ENCODE assay signal across 9 mouse cellular contexts in the genomic region with DNA sequence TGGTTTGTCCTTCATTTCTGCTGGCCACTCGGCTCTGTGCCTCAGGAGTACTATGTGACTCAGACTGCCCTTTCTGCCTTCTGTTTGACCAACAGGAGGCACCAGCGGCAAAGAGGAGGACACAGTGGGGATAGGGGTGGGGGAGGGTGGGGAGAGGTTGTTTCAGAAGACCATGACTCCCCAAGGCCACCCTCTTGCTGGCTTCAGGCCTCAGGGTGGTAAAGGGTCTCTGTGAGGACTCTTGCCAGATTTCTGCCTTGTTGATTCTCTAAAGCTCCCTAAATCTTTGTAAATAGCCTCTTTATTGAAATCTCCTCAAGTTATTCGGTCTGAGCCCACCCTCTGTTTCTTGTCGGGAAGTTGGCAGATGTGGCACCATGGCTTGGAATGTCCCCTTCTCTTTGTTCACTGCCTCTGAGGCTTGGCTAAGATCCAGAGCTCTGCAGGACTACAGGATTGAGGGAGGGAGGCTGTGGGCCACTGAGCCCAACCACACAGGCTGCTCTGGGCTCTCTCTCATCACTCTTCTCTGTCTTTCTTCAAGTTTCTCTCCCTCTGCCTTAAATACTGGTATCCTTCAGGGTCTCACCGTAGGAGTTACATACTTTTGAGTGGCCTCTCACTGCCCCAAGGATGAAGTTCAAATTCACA. TPM values are rescaled to one million over a fixed set of nuclear protein-coding genes. Genes with fewer than 3 reads are reported as not detected.
DNase-seq lines count a peak whose midpoint lies in the region; ATAC-seq lines count a peak whose summit lies in the region.
"Had no signal": no experiment of that assay in that cellular context is flagged by ENCODE, and none has a peak within 500 bp of the region (broad histone marks: within the 10 kb centered on the region; RNA-seq: fewer than 3 reads in every experiment).

No protein-coding gene starts in this region.

- WGBS in kidney, embryonic 14.5 days = 64% methylated on average over 5 of the region's 5 CpGs
- WGBS in neural tube, embryonic 15.5 days = 43% methylated on average over 5 of the region's 5 CpGs

- ATAC-seq in kidney, embryonic 14.5 days (ENCODE audit: low FRiP score, low TSS enrichment) = peak; percentile 33; the same call in 1 of the 2 replicates
- peak; percentile 91 for ATAC-seq in neural tube, embryonic 15.5 days (ENCODE audit: low FRiP score)

- no peaks in the 10 kb centered on the region for H3K27me3 ChIP-seq in kidney, embryonic 14.5 days (ENCODE audit: control insufficient read depth, insufficient read depth, low read length)
- H3K27me3 ChIP-seq in neural tube, embryonic 15.5 days (replicated peaks) = no peaks in the 10 kb centered on the region

- H3K4me3 ChIP-seq in kidney, embryonic 14.5 days (ENCODE audit: low read length) = no peak overlapping the region
- no peak overlapping the region for H3K4me3 ChIP-seq in neural tube, embryonic 15.5 days (replicated peaks)

- no peak for DNase-seq in kidney, postnatal 36 days
- DNase-seq in cerebellum, adult 18-20 months = peak; percentile 50 to 65
- peak; percentile 59 to 65 for DNase-seq in frontal cortex, postnatal 10 days (ENCODE audit: low spot score in 2 of 2)
- DNase-seq in left cerebral cortex, adult 18-20 months (ENCODE audit: low spot score in 2 of 2) = peak; percentile 32 to 35
- DNase-seq in spleen, postnatal 10 days (ENCODE audit: low spot score in 2 of 2) = no peak
- no peak for DNase-seq in gastrocnemius, adult 18-20 months (ENCODE audit: low spot score)

- no peak overlapping the region for H3K27ac ChIP-seq in kidney, embryonic 14.5 days (ENCODE audit: low read depth, low read length)
- H3K27ac ChIP-seq in neural tube, embryonic 15.5 days (replicated peaks) = peak overlapping the region; percentile 67; the same call in 1 of the 2 replicates

- H3K36me3 ChIP-seq in kidney, embryonic 14.5 days (ENCODE audit: control insufficient read depth, insufficient read depth, low read length) = no peaks in the 10 kb centered on the region
- peaks cover 20% of the 10 kb centered on the region for H3K36me3 ChIP-seq in neural tube, embryonic 15.5 days

- H3K4me2 ChIP-seq in kidney, embryonic 14.5 days (replicated peaks; ENCODE audit: low read depth, low read length) = no peak overlapping the region
- H3K4me2 ChIP-seq in neural tube, embryonic 15.5 days = no peak overlapping the region

- H3K9me3 ChIP-seq in kidney, embryonic 14.5 days (ENCODE audit: control insufficient read depth, low read length) = no peaks in the 10 kb centered on the region
- H3K9me3 ChIP-seq in neural tube, embryonic 15.5 days (replicated peaks) = no peaks in the 10 kb centered on the region

- H3K9ac ChIP-seq in kidney, embryonic 14.5 days (ENCODE audit: low read depth, low read length) = no peak overlapping the region
- no peak overlapping the region for H3K9ac ChIP-seq in neural tube, embryonic 15.5 days (replicated peaks)

- H3K4me1 ChIP-seq in kidney, embryonic 14.5 days (ENCODE audit: control insufficient read depth, insufficient read depth, low read length) = 0 out of 2 replicates have a peak, but pooled peaks cover 7% of the 10 kb centered on the region
- H3K4me1 ChIP-seq in neural tube, embryonic 15.5 days = peaks cover 27% of the 10 kb centered on the region

RNA-seq across cellular contexts. Expression of a gene that starts 11.8 kb away (rescaled TPM):
- polyA plus RNA-seq in kidney, embryonic 14.5 days (2014; fragmentation: Nextera tagmentation; extraction: Ambion mirVana) = 17.6 and 22.8 TPM in 2 replicates
- total RNA-seq in left cerebral cortex, adult 18-20 months (2021) = 100 to 1,000 TPM; 333 to 352 TPM
- 252 and 283 TPM in 2 replicates for polyA plus RNA-seq in neural tube, embryonic 15.5 days (2015; fragmentation: Nextera tagmentation; extraction: Ambion mirVana)
- 1 to 10 TPM; 3.7 to 5.0 TPM for total RNA-seq in gastrocnemius, adult 18-20 months (2021)
- total RNA-seq: hematopoietic stem cell, adult 5-6 weeks had no signal

RNA-seq across cellular contexts. Expression of a gene that starts 26.2 kb away (rescaled TPM):
- polyA plus RNA-seq in kidney, embryonic 14.5 days (2014; fragmentation: Nextera tagmentation; extraction: Ambion mirVana) = 36.2 and 43.7 TPM in 2 replicates
- 10 to 100 TPM; 67.1 to 67.7 TPM for total RNA-seq in left cerebral cortex, adult 18-20 months (2021)
- polyA plus RNA-seq in neural tube, embryonic 15.5 days (2015; fragmentation: Nextera tagmentation; extraction: Ambion mirVana) = 33.8 and 39.5 TPM in 2 replicates
- total RNA-seq in gastrocnemius, adult 18-20 months (2021) = 1 to 10 TPM; 4.8 to 7.6 TPM

RNA-seq across cellular contexts. Expression of a gene that starts 39.9 kb away (rescaled TPM):
- 97.1 and 144 TPM in 2 replicates for polyA plus RNA-seq in kidney, embryonic 14.5 days (2014; fragmentation: Nextera tagmentation; extraction: Ambion mirVana)
- 10 to 100 TPM; 43.1 to 54.8 TPM for total RNA-seq in left cerebral cortex, adult 18-20 months (2021)
- 68.1 and 77.0 TPM in 2 replicates for polyA plus RNA-seq in neural tube, embryonic 15.5 days (2015; fragmentation: Nextera tagmentation; extraction: Ambion mirVana)
- 10 to 100 TPM; 14.2 to 26.3 TPM for total RNA-seq in gastrocnemius, adult 18-20 months (2021)

Comparison
In these comparisons a context has a peak if more than half of its experiments do, and no peak if none do; other contexts are left out.
1. DNase-seq: peak in cerebellum, adult 18-20 months (2 of 2), frontal cortex, postnatal 10 days (2 of 2) and left cerebral cortex, adult 18-20 months (2 of 2); none in kidney, postnatal 36 days (0 of 2), spleen, postnatal 10 days (0 of 2) and gastrocnemius, adult 18-20 months (single experiment).
2. RNA of a gene that starts 11.8 kb away (total RNA-seq): 333 to 352 TPM in left cerebral cortex, adult 18-20 months; 3.7 to 5.0 TPM in gastrocnemius, adult 18-20 months; every median in the first group is over 10 times any median in the second.
3. RNA of a gene that starts 26.2 kb away (total RNA-seq): 67.1 to 67.7 TPM in left cerebral cortex, adult 18-20 months; 4.8 to 7.6 TPM in gastrocnemius, adult 18-20 months; every median in the first group is over 4 times any median in the second.